Mouse (Mus musculus) MEL (cell line): ENCODE data around the gene Inpp4b. TPM values are rescaled to one million over a fixed set of nuclear protein-coding genes. Genes with fewer than 3 reads are reported as not detected.

Experiments
- DNase-seq: peaks from one replicate; pipeline ENCODE4 v3.0.0; 2011; ENCODE audit warnings: low read depth, low spot score
- H3K27ac ChIP-seq: 2 replicates; pipeline ENCODE4 v1.5.1; 2012; ENCODE audit warnings: low read depth, mild to moderate bottlenecking, control low read depth, low read length, moderate library complexity; ENCODE audit not compliant: control insufficient read depth
- H3K27me3 ChIP-seq, 2 experiments: fragments of 150-350 bp in 1 of 2; sonication (generic) in 1 of 2; 2 replicates each; pipeline ENCODE4 v1.6.1; 2012; ENCODE audit warnings: low read length in 2 of 2, mild to moderate bottlenecking in 2 of 2, improper control_type of control experiment in 1 of 2, moderate library complexity in 1 of 2; ENCODE audit not compliant: insufficient read depth in 2 of 2, control insufficient read depth in 1 of 2
- H3K36me3 ChIP-seq, 2 experiments: 2 replicates each; pipeline ENCODE4 v1.6.1; 2012 to 2014; ENCODE audit warnings: low read length in 2 of 2, improper control_type of control experiment in 1 of 2, inconsistent platforms in 1 of 2, mild to moderate bottlenecking in 1 of 2; ENCODE audit not compliant: insufficient read depth in 2 of 2, control insufficient read depth in 1 of 2
- H3K4me1 ChIP-seq, 2 experiments: fragments of 150-350 bp in 1 of 2; sonication (generic) in 1 of 2; 2 replicates each; pipeline ENCODE4 v1.6.1; 2012; ENCODE audit warnings: low read length in 2 of 2, improper control_type of control experiment in 1 of 2, mild to moderate bottlenecking in 1 of 2; ENCODE audit not compliant: insufficient read depth in 2 of 2, control insufficient read depth in 1 of 2
- H3K4me3 ChIP-seq, 2 experiments: fragments of 150-350 bp in 1 of 2; sonication (generic) in 1 of 2; 2 replicates each; pipeline ENCODE4 v1.5.1; 2012; ENCODE audit warnings: low read depth in 2 of 2, low read length in 2 of 2, mild to moderate bottlenecking in 2 of 2, moderate library complexity in 2 of 2, control low read depth in 1 of 2, improper control_type of control experiment in 1 of 2; ENCODE audit not compliant: control insufficient read depth in 1 of 2, insufficient read depth in 1 of 2
- H3K79me2 ChIP-seq: 2 replicates; pipeline ENCODE4 v1.6.1; 2012; ENCODE audit warnings: mild to moderate bottlenecking, low read length, moderate library complexity; ENCODE audit not compliant: control insufficient read depth, poor library complexity, insufficient read depth
- H3K9ac ChIP-seq: 2 replicates; pipeline ENCODE4 v1.6.1; 2012; ENCODE audit warnings: low read depth, mild to moderate bottlenecking, control low read depth, low read length, moderate library complexity; ENCODE audit not compliant: control insufficient read depth, poor library complexity, severe bottlenecking
- H3K9me3 ChIP-seq: fragments of 150-350 bp; sonication (generic); replicated peaks from 2 replicates; pipeline ENCODE4 v1.6.1; 2012; ENCODE audit warnings: mild to moderate bottlenecking, low read length, improper control_type of control experiment, moderate library complexity; ENCODE audit not compliant: insufficient read depth
- BHLHE40 ChIP-seq: IDR thresholded peaks from 2 replicates; pipeline ENCODE4 v1.6.1; 2012; ENCODE audit warnings: low read depth, mild to moderate bottlenecking, inconsistent platforms, low read length, improper control_type of control experiment, borderline replicate concordance
- CHD1 ChIP-seq: IDR thresholded peaks from 2 replicates; pipeline ENCODE4 v1.6.1; 2012; ENCODE audit warnings: low read depth, mild to moderate bottlenecking, inconsistent platforms, low read length, improper control_type of control experiment
- CHD2 ChIP-seq: IDR thresholded peaks from 2 replicates; pipeline ENCODE4 v1.6.1; 2011; ENCODE audit warnings: low read length, improper control_type of control experiment
- CTCF ChIP-seq, 3 experiments: IDR thresholded peaks in 2 of 3; conservative IDR thresholded peaks in 1 of 3; 2 replicates each; pipeline ENCODE4 v1.5.1; 2011 to 2012; ENCODE audit warnings: low read length in 3 of 3, low read depth in 2 of 3, mild to moderate bottlenecking in 2 of 3, improper control_type of control experiment in 1 of 3, inconsistent platforms in 1 of 3, mixed read lengths in 1 of 3, moderate library complexity in 1 of 3; ENCODE audit not compliant: control insufficient read depth in 1 of 3, insufficient read depth in 1 of 3, poor library complexity in 1 of 3, severe bottlenecking in 1 of 3
- E2F4 ChIP-seq: IDR thresholded peaks from 2 replicates; pipeline ENCODE4 v1.6.1; 2011; ENCODE audit warnings: low read depth, low read length, improper control_type of control experiment, borderline replicate concordance
- ELF1 ChIP-seq: IDR thresholded peaks from 2 replicates; pipeline ENCODE4 v1.6.1; 2014; ENCODE audit warnings: low read depth, mild to moderate bottlenecking, inconsistent platforms, low read length, improper control_type of control experiment, moderate library complexity
- ETS1 ChIP-seq: IDR thresholded peaks from 2 replicates; pipeline ENCODE4 v1.6.1; 2012; ENCODE audit warnings: low read depth, mild to moderate bottlenecking, inconsistent platforms, low read length, improper control_type of control experiment, moderate library complexity
- HCFC1 ChIP-seq: IDR thresholded peaks from 2 replicates; pipeline ENCODE4 v1.6.1; 2012; ENCODE audit warnings: low read depth, mild to moderate bottlenecking, inconsistent platforms, low read length, improper control_type of control experiment, moderate library complexity
- JUND ChIP-seq: IDR thresholded peaks from 2 replicates; pipeline ENCODE4 v1.6.1; 2011; ENCODE audit warnings: low read depth, mild to moderate bottlenecking, improper control_type of control experiment, low read length
- KAT2A ChIP-seq: conservative IDR thresholded peaks from 2 replicates; pipeline ENCODE4 v1.6.1; 2012; ENCODE audit warnings: low read depth, low read length, improper control_type of control experiment, inconsistent platforms
- MAFK ChIP-seq: IDR thresholded peaks from 2 replicates; pipeline ENCODE4 v1.6.1; 2011; ENCODE audit warnings: low read depth, mild to moderate bottlenecking, low read length, improper control_type of control experiment, borderline replicate concordance
- MAX ChIP-seq: IDR thresholded peaks from 2 replicates; pipeline ENCODE4 v1.6.1; 2011; ENCODE audit warnings: low read length, improper control_type of control experiment
- MAZ ChIP-seq: IDR thresholded peaks from 2 replicates; pipeline ENCODE4 v1.6.1; 2012; ENCODE audit warnings: low read depth, mild to moderate bottlenecking, inconsistent platforms, low read length, improper control_type of control experiment
- MEF2A ChIP-seq: IDR thresholded peaks from 2 replicates; pipeline ENCODE4 v1.6.1; 2014; ENCODE audit warnings: low read depth, mild to moderate bottlenecking, inconsistent platforms, low read length, improper control_type of control experiment; ENCODE audit not compliant: poor library complexity, insufficient replicate concordance, severe bottlenecking; ENCODE audit errors: extremely low read depth
- MXI1 ChIP-seq: IDR thresholded peaks from 2 replicates; pipeline ENCODE4 v1.6.1; 2011; ENCODE audit warnings: mild to moderate bottlenecking, low read depth, low read length, improper control_type of control experiment
- NELFE ChIP-seq: IDR thresholded peaks from 2 replicates; pipeline ENCODE4 v1.6.1; 2011; ENCODE audit warnings: low read depth, low read length, improper control_type of control experiment
- NRF1 ChIP-seq: IDR thresholded peaks from 2 replicates; pipeline ENCODE4 v1.6.1; 2014; ENCODE audit warnings: low read depth, mild to moderate bottlenecking, inconsistent platforms, low read length, improper control_type of control experiment, moderate library complexity; ENCODE audit not compliant: poor library complexity, insufficient read depth, severe bottlenecking
- POLR2A ChIP-seq, 2 experiments: IDR thresholded peaks; 2 replicates each; pipeline ENCODE4 v1.6.1; 2011 to 2012; ENCODE audit warnings: low read length in 2 of 2, mild to moderate bottlenecking in 2 of 2, control low read depth in 1 of 2, improper control_type of control experiment in 1 of 2, low read depth in 1 of 2, moderate library complexity in 1 of 2; ENCODE audit not compliant: control insufficient read depth in 1 of 2, insufficient read depth in 1 of 2, poor library complexity in 1 of 2
- POLR2AphosphoS5 ChIP-seq: IDR thresholded peaks from 2 replicates; pipeline ENCODE4 v1.6.1; 2012; ENCODE audit warnings: low read depth, borderline replicate concordance, mild to moderate bottlenecking, inconsistent platforms, low read length, moderate library complexity, mixed read lengths
- SIN3A ChIP-seq: IDR thresholded peaks from 2 replicates; pipeline ENCODE4 v1.6.1; 2012; ENCODE audit warnings: low read length, improper control_type of control experiment, inconsistent platforms
- SMC3 ChIP-seq: IDR thresholded peaks from 2 replicates; pipeline ENCODE4 v1.6.1; 2011; ENCODE audit warnings: low read depth, low read length, improper control_type of control experiment
- TAL1 ChIP-seq: IDR thresholded peaks from 2 replicates; pipeline ENCODE4 v1.6.1; 2012; ENCODE audit warnings: mild to moderate bottlenecking, inconsistent platforms, low read length, moderate library complexity, mixed read lengths
- TBP ChIP-seq: IDR thresholded peaks from 2 replicates; pipeline ENCODE4 v1.8.0; 2011; ENCODE audit warnings: low read depth, low read length, improper control_type of control experiment
- TCF12 ChIP-seq: IDR thresholded peaks from 2 replicates; pipeline ENCODE4 v1.6.1; 2014; ENCODE audit warnings: low read depth, mild to moderate bottlenecking, inconsistent platforms, low read length, improper control_type of control experiment, moderate library complexity
- UBTF ChIP-seq: IDR thresholded peaks from 2 replicates; pipeline ENCODE4 v1.6.1; 2012; ENCODE audit warnings: low read depth, mild to moderate bottlenecking, inconsistent platforms, low read length, improper control_type of control experiment, moderate library complexity, borderline replicate concordance; ENCODE audit not compliant: insufficient read depth
- USF1 ChIP-seq: IDR thresholded peaks from 2 replicates; pipeline ENCODE4 v1.6.1; 2014; ENCODE audit warnings: low read depth, mild to moderate bottlenecking, inconsistent platforms, low read length, improper control_type of control experiment, moderate library complexity
- ZC3H11A ChIP-seq: IDR thresholded peaks from 2 replicates; pipeline ENCODE4 v1.6.1; 2012; ENCODE audit warnings: low read depth, mild to moderate bottlenecking, inconsistent platforms, low read length, improper control_type of control experiment
- ZKSCAN1 ChIP-seq: IDR thresholded peaks from 2 replicates; pipeline ENCODE4 v1.6.1; 2012; ENCODE audit warnings: low read depth, mild to moderate bottlenecking, inconsistent platforms, low read length, improper control_type of control experiment, moderate library complexity
- ZMIZ1 ChIP-seq: IDR thresholded peaks from 2 replicates; pipeline ENCODE4 v1.6.1; 2012; ENCODE audit warnings: low read depth, mild to moderate bottlenecking, inconsistent platforms, low read length, improper control_type of control experiment, moderate library complexity
- ZNF384 ChIP-seq: IDR thresholded peaks from 2 replicates; pipeline ENCODE4 v1.6.1; 2012; ENCODE audit warnings: low read depth, mild to moderate bottlenecking, inconsistent platforms, low read length, improper control_type of control experiment
- polyA plus RNA-seq, 2 experiments: library from polyadenylated mRNA; stranded (reverse) in 1 of 2; unstranded in 1 of 2; fragments of >175 nt in 1 of 2; fragments of >200 nt in 1 of 2; gene quantifications; 2 replicates each; pipeline versions ENCODE4 v1.2.1 to v1.2.4; 2012; ENCODE audit warnings: low replicate concordance in 2 of 2, low read depth in 1 of 2; ENCODE audit not compliant: insufficient read length in 2 of 2, insufficient read depth in 1 of 2, missing spikeins in 1 of 2
- total RNA-seq: library from RNA; depleted of rRNA; stranded (reverse); fragments of 300-350 nt; gene quantifications from 2 replicates; pipeline ENCODE4 v1.2.3, GENCODE M21; 2012

Inpp4b gene
- total and polyA plus RNA-seq, 3 experiments = 12.3 to 26.9 (median 13.6) TPM

DNA sequence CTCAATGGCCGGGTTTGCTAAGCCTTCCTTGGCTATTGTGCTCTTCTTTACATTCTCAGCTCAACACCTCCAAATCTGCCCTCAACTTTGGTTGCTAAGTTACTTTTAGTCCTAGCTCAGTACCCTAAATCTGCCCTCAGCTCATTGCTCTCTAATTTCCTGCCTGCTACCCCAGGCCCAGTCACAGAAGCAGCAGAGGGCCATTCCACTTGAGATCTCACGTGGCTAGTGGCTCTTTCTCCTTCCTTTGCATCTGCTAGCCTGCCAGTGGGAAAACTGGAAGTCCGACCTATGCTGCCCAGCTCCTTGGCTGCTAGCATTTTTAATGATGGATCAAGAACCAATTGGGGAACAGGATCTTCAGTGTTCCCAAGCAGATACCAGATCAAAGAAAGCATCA is 472.4 kb downstream of the Inpp4b start:
- no peak overlapping the region for H3K4me3 ChIP-seq
- H3K9ac ChIP-seq = no peak overlapping the region
- TF ChIP-seq MAZ (no peak), MEF2A (no peak), TAL1 (no peak), ZMIZ1 (no peak), NELFE (no peak), SIN3A (no peak), MAFK (no peak), TBP (no peak), JUND (no peak), CTCF (IDR thresholded peaks at IDR 0.05 in 2 of 3, conservative IDR thresholded peaks at IDR 0.05 in 1 of 3; ENCODE audit: control insufficient read depth in 1 of 3, insufficient read depth in 1 of 3, low read depth in 2 of 3, low read length in 3 of 3, poor library complexity in 1 of 3, severe bottlenecking in 1 of 3) (no peak), POLR2AphosphoS5 (no peak), TCF12 (no peak), NRF1 (no peak), KAT2A (no peak), MAX (no peak), UBTF (no peak), ZC3H11A (no peak), POLR2A (IDR thresholded peaks at IDR 0.05; ENCODE audit: control insufficient read depth in 1 of 2, insufficient read depth in 1 of 2, low read depth in 1 of 2, low read length in 2 of 2, poor library complexity in 1 of 2) (no peak), SMC3 (no peak)
- DNase-seq = no peak
- H3K4me1 ChIP-seq = peaks cover 2 to 7% of the 10 kb centered on the region in 2 experiments; a peak in 3 of 4 replicates
- H3K27ac ChIP-seq = no peak overlapping the region
- no peaks in the 10 kb centered on the region for H3K9me3 ChIP-seq
- H3K36me3 ChIP-seq = peaks cover 0 to 6% of the 10 kb centered on the region in 2 experiments; a peak in 3 of 4 replicates
- H3K79me2 ChIP-seq = peaks cover 2% of the 10 kb centered on the region; the same call in 1 of the 2 replicates
- H3K27me3 ChIP-seq = no peaks in the 10 kb centered on the region

DNA sequence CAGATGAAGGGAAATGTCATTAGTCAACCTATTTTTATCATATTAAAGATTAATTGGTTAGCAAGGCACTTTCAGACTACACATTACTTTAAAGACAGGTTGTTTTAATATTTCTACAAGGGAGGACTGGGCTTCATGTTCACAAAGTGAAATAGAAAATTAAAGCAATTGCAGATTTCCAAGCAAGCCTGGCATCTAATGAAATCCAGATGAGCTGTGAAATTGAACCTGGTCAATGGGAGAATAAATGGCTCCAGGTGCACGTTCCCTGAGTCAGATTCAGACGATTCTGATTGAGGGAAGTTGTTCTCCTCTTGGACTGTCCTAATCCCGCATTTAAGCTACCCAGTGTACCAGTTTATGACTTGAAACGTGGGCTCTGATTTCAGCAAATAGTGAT is 473.2 kb downstream of the Inpp4b start:
- no peak overlapping the region for H3K4me3 ChIP-seq
- H3K79me2 ChIP-seq = peaks cover 2% of the 10 kb centered on the region; the same call in 1 of the 2 replicates
- H3K9me3 ChIP-seq = no peaks in the 10 kb centered on the region
- no peak for DNase-seq
- peaks cover 0 to 3% of the 10 kb centered on the region in 2 experiments; a peak in 1 of 4 replicates for H3K4me1 ChIP-seq
- H3K36me3 ChIP-seq = no peaks in the 10 kb centered on the region; a peak in 1 of 4 replicates
- H3K27me3 ChIP-seq = no peaks in the 10 kb centered on the region
- H3K9ac ChIP-seq = no peak overlapping the region
- H3K27ac ChIP-seq = no peak overlapping the region
- TF ChIP-seq ZC3H11A (no peak), ZNF384 (no peak), ZKSCAN1 (no peak), CHD2 (no peak), UBTF (no peak), USF1 (no peak), JUND (no peak), MXI1 (no peak), BHLHE40 (no peak), ELF1 (no peak), MAFK (no peak), CHD1 (no peak), SIN3A (no peak), E2F4 (no peak), HCFC1 (no peak), TAL1 (no peak), ETS1 (no peak), MAZ (no peak)
